Mouse (Mus musculus): Measurements from ENCODE around the gene Vdac2.

Vdac2 gene

DNA sequence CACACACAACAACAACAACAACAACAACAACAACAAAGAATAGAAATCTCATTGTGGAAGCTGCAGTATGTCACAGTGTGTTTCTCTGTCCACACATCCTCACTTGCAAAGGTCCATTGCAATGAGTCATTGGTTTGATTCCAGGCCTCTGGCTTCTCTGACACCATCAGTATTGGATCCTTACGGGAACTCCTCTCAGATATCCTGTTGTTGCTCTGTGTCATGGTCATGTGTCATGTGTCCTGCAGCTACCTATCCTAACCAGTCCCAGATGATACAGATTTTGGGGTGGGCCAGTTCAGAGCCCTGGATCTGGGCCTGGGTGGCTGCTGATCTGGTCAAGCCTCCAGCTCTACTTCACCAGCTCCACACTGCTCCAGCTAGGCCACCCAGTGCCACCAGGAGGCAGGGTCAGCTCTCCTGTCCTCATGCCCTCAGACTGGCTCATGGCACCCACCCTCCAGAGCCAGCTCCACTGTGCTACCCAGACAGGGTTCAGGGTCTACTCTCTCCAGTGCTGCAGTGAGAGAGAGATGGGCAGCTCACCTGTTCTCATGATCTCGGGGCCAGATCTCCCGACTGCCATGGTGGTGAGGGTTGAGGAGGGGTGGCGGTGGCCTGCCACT, 4.0 kb upstream of the Vdac2 start:
- no peak for DNase-seq

DNA sequence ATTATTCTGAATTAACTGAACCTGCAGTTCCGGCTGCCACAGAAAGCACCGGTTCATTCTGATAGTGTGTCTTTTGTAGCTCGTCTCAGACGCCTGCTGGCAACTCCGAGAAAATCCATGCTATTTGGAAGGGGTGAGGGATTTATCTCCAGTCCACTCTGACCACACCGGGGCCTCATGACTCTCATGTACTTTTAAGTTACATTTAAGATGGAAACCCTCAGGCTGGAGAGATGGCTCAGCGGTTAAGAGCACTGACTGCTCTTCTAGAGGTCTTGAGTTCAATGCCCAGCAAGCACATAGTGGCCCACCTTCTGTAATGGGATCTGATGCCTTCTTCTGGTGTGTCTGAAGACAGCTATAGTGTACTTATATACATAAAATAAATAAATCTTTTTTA, 2.7 kb upstream of the Vdac2 start:
- DNase-seq, result no peak

DNA sequence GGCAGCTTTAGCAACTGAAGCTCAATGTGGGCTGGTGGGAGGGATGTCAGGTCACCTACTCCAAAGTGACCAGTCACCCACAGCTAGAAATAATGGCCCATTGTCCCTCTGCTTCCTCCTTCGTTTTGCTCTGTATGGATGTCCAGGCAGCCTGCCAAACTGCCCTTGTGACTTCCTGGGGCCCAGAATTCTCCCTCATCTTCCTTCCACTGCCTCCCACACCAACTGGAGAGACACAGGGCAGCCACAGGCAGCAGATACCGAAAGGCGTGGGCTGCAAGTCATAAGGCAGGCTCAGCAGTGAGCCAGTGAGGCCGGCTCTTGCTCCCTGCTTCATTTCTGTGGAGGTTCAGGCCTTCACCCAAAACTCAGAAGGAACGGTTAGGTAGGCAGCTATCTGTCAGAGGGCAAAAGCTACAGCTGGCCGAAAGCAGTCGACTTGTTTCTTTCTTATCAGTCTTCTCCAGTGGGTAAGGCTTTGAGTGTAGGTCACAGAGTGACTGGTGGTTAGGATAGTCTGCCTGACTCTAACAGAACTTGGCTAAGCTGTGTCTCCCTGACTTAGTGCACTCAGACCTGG, 2.2 kb upstream of the Vdac2 start:
- DNase-seq, result peak; percentile 92

DNA sequence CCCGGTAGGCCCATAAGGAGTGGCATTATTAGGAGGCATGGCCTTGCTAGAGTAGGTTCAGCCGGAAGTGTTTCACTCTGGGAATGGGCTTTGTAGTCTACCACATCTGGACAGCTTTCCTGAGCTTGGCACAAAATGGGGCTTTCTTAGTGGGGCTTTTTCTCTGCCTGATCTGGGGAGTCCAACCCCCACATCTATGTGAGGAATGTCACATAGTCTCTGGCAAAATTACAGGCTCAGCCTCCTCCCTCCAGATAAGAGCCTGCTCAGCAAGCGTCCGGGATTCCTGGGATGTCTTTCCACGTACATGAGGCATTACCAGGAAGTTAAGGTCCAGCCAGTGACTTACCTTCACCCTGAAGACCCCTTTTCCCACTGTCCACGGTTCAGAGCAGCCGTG, 1.1 kb upstream of the Vdac2 start:
- DNase-seq, result peak; percentile 39

DNA sequence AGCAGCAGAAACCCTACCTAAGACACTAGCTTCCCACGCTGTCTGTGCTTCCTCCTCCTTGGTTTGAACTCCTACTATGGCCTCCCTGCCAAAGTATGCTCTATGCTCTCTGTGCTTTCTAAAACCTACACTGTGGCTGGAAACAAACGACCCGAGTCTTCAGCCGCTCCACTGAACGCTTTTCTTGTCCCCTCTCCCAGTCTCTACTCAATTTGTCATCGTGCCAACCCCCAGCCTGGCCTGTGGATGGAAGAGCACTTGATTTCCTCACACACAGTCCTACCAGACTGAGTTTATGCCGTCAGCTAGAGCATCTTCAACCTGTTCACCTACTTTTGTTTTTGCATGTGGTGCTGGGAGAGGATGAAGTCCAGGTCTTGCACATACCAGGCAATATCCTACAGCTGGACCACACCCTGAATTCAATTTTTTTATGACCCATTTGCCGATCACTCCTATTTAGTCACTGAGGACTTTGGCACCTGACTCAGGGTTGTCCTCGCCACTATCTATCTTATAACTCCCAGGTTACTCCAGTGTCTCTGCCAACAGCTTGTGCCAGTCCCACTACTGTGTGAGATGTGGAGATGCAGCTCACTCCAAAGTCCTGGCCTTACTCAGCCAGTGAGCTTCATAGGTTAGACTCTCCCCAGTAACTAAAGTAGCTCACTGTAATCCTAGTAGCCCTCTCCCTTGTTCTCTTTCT, 901 bp downstream of the Vdac2 start:
- DNase-seq, result peak; percentile 62

DNA sequence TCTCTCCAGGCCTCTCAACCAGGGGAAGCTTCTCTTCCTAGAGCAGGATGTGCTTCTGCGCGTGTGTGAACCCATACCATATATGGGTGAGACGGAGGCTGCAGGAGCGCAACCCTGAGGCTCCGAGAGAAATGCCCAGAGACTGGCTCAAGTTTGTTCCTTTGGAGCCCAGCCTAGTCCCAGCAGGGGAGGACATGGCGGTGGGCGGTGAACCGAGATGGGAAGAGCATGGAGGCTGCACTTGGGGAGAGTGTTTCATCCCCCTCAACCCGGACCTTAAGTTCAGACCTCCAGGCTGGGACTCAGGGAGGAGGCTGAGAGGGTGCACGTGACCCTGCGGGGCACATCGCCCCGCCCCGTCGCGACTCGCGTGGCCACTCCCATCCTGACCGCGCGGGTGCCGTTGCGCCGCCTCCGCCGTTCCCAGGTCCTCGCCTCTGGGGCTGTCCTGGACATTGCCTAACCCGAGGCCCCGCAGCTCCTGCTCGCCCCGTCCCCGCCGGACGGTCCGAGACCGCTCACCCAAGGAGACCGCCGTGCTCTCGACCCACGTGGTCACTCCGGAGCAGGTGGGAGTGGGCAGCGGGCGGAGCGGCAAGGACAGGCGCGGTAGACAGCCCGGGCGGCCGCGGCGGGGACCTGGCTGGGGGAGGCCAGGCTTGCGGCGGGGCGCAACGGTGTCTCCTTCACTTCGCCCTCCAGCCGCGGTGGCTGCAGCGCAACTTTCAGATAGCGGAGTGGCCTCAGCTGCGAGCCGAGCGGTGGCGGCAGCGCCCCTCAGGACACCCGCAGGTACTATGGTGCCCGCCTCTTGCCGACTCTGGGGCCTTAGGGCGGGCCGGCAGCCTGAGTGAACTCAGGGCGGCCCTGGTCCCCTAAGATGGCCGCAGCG, 6.1 kb downstream of the Vdac2 start:
- DNase-seq, result peak; percentile 98

DNA sequence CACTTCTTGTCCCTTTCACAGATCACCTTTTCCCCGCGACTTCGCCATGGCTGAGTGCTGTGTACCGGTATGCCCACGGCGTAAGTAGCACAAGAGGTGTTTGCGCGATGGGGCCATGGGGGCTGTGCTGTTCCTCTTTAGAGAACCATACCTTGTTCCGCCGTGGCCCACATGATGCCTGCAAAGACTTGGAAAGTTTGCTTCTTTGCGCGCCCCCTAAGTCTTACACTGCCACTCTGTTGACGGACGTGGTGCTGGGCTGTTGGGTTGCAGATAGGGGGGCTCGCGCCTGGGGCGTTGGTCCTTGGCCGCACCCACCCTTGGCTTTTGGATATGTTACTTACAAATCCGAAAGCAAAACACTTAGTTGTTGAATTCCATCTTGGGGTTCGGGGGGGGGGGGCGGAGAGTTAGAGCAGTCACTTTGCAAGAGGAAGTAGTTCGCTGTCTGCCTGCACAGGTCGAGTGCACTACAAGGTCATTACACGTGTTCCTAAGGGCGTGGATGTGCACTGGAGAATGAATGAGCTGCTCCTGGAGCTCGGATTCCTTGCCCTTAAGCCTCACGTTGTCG, 6.9 kb downstream of the Vdac2 start:
- DNase-seq, result no peak

DNA sequence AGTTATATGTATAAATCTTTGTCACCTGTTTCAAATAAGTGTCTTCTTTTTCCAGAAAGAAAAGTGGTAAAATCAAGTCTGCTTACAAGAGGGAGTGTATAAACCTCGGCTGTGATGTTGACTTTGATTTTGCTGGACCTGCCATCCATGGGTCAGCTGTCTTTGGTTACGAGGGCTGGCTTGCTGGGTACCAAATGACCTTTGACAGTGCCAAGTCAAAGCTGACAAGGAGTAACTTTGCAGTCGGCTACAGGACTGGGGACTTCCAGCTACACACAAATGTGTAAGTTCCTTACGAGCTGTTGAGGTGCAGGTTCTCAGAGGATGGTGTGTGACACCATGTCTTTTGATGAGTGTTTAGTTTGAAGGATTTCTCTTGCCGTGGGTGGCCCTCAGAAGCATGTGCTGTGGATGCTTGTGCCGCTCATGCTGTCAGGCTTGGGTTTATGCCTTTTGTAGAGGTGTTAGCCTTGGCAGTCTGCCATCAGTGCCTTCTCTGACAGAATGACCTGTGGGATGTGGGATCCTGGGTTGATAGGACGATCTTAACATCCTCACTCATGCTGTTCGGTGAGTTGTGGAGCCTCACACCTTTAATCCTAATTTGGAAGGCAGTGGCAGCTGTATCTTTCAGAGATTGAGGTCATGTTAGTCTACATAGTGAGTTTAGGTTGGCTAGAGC, 13.4 kb downstream of the Vdac2 start:
- no peak for DNase-seq

DNA sequence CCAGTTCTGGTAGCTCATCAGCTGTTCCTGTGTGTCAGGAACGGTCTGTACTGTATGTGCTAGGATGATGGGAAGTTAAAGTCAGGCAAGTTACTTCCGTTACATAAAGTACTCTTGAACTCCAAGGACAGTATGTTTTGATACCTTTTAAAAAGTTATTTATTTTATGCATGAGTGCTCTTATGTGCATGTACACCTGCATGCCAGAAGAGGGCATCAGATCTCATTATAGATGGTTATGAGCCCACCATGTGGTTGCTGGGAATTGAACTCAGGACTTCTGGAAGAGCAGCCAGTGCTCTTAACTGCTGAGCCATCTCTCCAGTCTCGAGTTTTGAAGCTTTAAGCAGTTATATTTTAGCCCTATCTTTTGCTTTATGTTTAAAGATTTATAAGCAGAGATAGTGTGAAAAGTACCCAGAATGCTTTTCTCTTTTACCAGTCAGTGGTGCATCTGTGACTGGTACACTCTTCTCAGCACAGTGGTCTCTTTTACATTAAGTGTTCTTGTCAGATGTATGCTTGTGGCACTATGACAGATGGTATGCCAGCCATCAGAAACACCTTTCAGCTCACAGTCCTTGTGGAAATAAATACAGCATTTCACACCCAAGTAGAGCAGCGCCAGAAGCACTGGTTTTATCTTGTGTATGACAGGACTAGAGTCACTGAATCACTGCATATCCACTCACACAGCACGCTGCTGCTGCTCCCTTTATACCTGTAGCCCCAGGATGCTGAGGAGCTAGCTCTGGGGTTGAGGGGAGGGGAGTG, 17.0 kb downstream of the Vdac2 start:
- DNase-seq, result no peak

DNA sequence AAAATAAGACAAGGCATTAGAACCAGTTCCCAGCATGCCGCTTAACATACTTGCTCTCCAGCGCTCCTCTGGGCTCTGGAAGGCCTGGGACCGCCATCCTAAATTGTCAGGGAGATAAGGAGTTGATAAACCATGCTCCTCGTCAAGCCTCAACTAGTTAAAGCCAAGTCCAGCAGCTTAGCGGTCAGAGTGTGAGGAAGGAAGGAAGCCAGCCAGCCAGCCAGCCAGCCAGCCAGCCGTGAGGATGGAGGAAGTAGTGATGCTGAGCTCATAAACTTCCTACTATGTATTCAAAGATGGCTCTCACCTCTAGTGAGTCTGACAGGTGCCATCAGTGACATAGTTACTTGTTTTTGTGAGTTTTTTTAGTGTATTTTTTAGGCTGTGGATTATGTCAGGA, 18.2 kb downstream of the Vdac2 start:
- no peak for DNase-seq

DNA sequence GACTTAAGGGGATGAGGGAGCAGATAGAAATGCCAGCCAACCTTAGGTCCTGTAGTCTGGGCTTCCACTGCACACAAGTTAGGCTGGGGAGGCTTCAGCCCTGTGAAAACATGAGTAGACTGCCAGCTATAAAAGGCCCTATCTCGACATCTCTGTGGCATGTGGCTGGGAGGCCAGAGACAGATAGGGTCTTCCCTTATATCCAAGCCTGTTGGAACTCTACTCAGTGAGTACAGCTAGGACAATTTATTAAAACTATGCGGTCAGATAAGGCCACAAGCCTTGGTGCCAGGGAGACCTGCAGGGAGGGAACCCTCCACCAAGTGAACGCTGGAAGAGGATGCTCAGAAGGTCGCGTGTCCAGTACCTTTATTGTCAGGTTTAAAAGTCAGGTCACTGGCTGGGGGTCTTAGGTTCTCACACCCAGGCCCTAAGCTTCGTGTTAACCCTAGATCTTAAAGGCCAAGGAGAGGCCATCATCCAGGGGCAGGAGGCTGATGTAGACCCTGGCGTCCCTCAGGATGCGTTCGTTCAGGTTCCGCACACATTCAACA, 21.9 kb downstream of the Vdac2 start:
- DNase-seq, result no peak

DNA sequence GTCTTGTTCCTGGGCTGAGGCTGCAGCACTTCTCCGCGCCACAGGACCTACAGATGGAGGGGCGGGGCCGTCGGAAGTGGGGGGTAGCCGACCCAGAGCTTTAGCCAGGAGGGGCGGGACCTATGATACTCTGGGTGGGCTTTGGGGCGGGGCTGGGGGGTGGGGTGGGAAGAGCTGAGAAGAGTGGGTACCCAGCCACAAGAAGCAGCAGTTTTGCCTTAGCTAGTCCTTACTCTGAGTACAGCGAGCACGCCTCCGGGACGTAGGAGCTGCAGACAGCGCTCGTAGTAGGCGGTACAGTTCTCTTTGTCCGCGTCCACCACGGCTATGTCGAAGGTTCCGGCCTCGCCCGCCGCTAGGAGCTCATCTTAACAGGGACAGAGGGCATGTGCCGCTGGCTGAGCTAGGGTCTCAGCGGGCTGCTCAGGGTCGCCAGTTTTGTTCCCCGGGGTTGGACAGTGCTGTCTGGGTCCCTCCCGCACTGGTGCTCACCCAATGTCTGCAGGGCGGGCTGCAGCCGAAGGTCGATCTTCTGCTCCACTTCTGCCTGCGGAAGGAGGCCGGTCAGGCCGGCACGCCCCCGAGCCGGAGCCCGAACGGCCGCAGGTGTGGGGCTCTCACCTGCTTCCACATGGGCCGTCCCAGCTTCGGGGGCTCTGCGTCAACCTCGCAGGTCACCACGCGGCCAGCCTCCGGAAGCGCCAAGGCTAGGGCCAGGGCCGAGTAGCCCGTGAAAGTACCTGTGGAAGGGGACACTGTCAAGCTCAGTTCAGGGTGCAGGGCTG, 22.5 kb downstream of the Vdac2 start:
- peak; percentile 69 for DNase-seq

DNA sequence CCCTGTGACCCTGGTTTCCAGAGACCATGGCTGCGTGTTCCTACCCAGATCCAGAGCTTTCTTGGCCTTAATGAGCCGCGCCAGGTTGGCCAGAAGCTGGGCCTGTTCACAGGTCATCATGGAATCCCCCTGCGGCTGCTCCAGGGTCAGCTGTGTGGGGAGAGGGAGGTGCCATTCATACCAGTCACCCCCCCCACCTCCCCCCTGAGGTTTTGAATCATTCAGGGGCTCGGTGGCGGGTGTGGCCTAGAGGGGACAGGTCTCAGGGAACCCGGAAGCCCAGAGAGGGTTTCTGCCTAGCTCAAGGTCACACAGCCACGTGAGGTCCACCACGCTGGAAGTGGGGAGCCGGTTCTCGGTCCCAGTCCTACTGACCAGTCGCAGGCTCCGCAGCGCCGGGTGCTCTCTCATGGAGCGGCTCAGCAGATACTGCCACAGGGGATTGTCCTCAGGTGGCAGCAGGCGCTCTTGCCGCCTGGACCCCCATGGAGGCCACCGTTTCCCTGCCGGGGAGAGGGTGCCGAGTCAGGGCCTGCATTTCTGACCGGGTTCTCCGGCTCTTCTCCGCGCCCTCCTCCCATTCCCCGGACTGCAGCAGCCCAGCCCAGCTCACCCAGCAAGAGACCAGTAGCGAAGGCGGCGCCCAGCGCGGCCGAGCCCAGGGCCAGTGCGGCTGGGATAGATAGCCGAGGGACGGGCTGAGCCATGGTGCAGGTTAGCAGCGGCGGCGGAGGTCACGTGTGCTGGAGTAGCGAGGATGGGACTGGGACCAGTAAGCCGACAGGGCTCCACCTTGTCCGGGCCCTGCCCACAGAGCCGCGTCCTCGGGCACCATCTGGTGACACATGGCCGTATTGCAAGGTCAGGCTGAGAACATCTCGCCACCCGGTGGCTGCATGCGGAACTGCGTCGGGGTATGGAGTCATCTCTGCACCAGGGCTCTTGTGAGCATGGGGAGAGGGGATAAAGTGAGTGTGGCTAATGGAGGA, 23.4 kb downstream of the Vdac2 start, which contains the start of gene Comtd1:
Comtd1 (minus strand) TSS at position 812 of the 989 bp plus-strand sequence.
- peak; percentile 94 for DNase-seq

DNA sequence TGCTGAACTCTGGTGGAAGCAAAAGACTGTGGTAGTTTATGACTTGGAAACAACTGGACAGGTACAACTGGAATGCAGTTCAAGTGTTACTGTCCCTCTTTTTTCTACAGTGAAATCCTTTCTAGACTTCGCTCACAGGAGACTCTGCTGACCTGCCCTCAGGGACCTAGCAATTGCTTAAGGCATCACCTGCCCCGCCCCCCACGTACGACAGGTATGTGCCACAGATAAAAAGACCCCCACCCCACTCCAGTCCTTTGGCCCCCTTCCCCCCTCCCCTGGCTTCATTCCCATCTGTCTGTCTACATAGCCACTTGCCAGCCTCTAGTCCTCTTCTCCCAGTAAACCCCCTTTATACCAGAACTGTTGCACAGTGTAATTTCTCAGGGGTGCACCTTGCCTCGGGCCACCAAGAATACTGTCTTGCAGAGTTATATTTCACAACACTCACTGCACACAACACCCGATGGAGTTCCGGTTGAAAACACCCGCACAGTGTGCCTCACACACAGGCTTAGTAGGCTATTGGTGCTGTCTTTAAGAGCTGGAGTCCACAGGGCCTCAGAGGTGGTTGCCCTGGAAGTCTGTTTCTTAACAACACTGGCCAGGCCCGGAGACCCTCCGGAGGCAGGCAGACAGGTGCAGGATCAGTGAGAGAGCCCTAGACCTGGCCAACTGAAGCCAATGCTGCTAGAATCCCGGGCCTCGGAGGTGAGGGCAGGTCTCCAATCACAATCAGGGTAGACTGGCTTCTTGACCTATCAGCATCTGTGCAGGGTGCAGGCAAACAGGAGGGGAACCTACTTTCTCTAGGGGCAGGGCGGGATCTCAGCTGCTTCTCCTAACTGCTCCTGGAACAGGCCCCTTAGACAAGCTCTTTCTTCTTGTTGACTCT, 24.7 kb downstream of the Vdac2 start:
- no peak for DNase-seq

DNA sequence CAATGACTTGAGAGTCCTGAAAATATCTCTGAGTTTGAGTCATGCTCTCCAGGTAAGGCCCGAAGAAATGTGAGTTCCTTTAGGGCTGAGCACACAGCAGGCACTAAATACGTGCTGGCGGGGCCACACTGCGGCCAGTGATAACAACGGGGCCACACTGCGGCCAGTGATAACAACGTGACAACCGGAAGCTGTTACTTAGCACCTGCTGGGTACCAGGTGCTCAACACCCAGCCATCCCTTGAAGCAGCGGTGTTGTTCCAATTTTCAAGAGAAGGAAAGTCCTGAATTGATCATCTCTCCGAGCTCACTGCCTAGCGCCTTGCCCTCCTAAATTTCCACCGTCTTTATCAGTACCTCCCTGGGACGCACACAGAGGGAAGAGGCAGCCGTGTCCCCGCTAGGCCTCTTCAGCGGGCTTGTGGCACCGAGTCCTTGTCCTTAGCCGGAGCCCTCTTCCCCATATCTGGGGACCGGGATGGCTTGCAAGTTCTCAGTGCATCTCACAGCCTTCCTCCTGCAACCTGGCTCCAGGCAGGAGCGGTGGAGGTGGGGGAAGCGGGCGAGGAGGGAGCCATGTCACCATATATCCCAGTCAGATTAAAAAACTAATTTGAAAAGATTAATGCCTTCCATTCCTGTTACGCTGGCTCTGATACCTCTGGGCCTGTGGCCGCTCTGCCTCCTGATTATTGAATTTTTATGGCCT, 25.5 kb downstream of the Vdac2 start:
- no peak for DNase-seq

DNA sequence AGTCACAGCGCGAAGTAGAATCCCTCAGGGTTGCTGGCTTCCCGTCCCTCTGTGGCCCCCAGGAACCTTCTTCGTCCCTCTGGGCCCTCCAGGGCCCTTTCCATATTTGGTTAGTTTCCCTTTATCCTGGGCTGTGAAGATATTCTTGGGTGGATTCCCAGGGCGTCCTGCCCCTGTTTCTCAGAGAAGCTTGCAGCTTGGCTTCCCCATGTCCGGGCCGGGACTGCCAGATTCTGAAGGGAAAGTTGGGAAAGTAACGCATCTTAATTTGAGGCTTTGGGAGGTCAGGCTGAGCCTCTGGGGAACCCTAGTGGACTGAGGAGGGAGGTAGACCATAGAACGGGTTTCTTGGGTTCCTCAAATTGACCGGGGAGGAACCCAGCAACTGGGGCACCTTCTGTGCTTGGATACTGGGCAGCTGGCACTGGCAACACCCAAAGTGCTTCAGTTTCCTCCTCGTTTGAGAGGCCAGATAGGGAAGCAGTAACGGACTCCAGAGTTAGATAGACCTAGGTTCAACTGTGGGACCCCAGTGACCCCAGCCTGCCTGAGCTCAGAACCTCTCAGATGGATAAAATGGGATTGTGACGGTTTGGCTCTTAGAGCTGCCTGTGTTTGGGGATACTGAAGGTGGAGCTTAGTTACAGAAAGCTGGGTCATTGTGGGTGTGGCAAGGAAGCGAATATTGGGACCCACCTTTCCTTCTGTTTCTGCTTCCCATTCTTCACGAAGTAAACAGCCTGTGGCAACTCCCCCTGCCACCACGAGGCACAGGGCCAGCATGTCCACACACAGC, 27.2 kb downstream of the Vdac2 start:
- peak; percentile 76 for DNase-seq
